10 mouse cellular contexts compared by ENCODE assay signal in the genomic region with DNA sequence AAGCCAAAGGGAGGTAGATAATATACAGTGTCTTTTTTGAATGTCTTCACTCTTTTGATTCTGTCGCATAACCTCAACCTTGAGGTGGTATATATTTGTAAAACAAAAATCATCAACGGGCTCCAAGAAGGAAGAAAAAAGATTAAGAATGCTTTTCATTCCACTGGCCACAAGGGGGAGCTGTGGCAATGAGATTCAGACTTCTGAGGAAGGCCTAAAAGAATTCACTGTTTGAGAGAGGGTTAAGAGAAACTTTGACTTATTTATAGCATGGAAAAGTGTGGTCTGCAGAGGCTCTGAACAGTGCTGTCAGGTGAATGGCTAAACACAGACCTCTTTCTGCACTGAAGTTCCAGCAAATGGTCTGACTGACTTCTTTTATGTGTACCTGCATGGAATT. TPM values are rescaled to one million over a fixed set of nuclear protein-coding genes. Genes with fewer than 3 reads are reported as not detected.
DNase-seq lines count a peak whose midpoint lies in the region; ATAC-seq and TF ChIP-seq lines count a peak whose summit lies in the region.
"Had no signal": no experiment of that assay in that cellular context is flagged by ENCODE, and none has a peak within 500 bp of the region (broad histone marks: within the 10 kb centered on the region; RNA-seq: fewer than 3 reads in every experiment).

No protein-coding gene starts in this region.

- DNase-seq in frontal cortex, postnatal 25 days (ENCODE audit: low spot score in 2 of 2): no peak
- DNase-seq in liver, adult 2 months (ENCODE audit: extremely low read depth, low read depth, low spot score): peak; percentile 31
- DNase-seq in MEL-GATA-1-ER (ENCODE audit: extremely low read depth, low read depth): peak; percentile 29
- peak; percentile 29 for DNase-seq in embryonic facial prominence, embryonic 10.5 days (ENCODE audit: low spot score)
- DNase-seq in lung, postnatal 25 days (ENCODE audit: low spot score): peak; percentile 1
- no peak for DNase-seq in MN1 (ENCODE audit: low spot score)
- DNase-seq: liver, embryonic 13.5 days had no signal

- H3K27me3 ChIP-seq in liver, adult 2 months (ENCODE audit: control insufficient read depth, insufficient read depth, low read length): no peaks in the 10 kb centered on the region
- H3K27me3 ChIP-seq in liver, embryonic 12.5 days (replicated peaks): no peaks in the 10 kb centered on the region
- H3K27me3 ChIP-seq in embryonic facial prominence, embryonic 10.5 days (replicated peaks; ENCODE audit: low read depth, poor library complexity, severe bottlenecking): no peaks in the 10 kb centered on the region
- H3K27me3 ChIP-seq: liver, embryonic 13.5 days had no signal

- H3K4me2 ChIP-seq in liver, embryonic 12.5 days: no peak overlapping the region
- H3K4me2 ChIP-seq: liver, embryonic 13.5 days had no signal

- peak; percentile 32 for ATAC-seq in frontal cortex, adult (ENCODE audit: low TSS enrichment)
- no peak for ATAC-seq in liver, embryonic 12.5 days

- H3K79me2 ChIP-seq in liver, adult 2 months (ENCODE audit: control insufficient read depth, insufficient read depth, low read length): no peaks in the 10 kb centered on the region

- H3K36me3 ChIP-seq in liver, adult 2 months (ENCODE audit: control insufficient read depth, insufficient read depth, low read length): no peaks in the 10 kb centered on the region
- no peaks in the 10 kb centered on the region for H3K36me3 ChIP-seq in liver, embryonic 12.5 days
- H3K36me3 ChIP-seq in embryonic facial prominence, embryonic 10.5 days (replicated peaks): no peaks in the 10 kb centered on the region
- H3K36me3 ChIP-seq: liver, embryonic 13.5 days had no signal

- WGBS in liver, adult 2 months: 20% methylated on average over 2 of the region's 2 CpGs
- 16% methylated on average over 2 of the region's 2 CpGs for WGBS in liver, embryonic 12.5 days (ENCODE audit: insufficient replicate concordance)
- WGBS in embryonic facial prominence, embryonic 10.5 days: 42% methylated on average over 2 of the region's 2 CpGs

- TF ChIP-seq POLR2A in liver, adult 2 months (IDR thresholded peaks at IDR 0.05; ENCODE audit: extremely low read depth, insufficient read depth, low read length): no peak

- no peaks in the 10 kb centered on the region for H3K9me3 ChIP-seq in liver, embryonic 12.5 days (replicated peaks)
- no peaks in the 10 kb centered on the region for H3K9me3 ChIP-seq in embryonic facial prominence, embryonic 10.5 days
- H3K9me3 ChIP-seq: liver, embryonic 13.5 days had no signal

- H3K4me3 ChIP-seq in liver, adult 2 months (ENCODE audit: insufficient read depth, low read depth, low read length): no peak overlapping the region
- no peak overlapping the region for H3K4me3 ChIP-seq in liver, embryonic 12.5 days
- H3K4me3 ChIP-seq in embryonic facial prominence, embryonic 10.5 days: no peak overlapping the region
- H3K4me3 ChIP-seq: liver, embryonic 13.5 days had no signal

- no peak overlapping the region for H3K27ac ChIP-seq in liver, adult 2 months (replicated peaks; ENCODE audit: insufficient read depth, low read depth, low read length)
- H3K27ac ChIP-seq in liver, embryonic 12.5 days: no peak overlapping the region
- H3K27ac ChIP-seq in embryonic facial prominence, embryonic 10.5 days (replicated peaks): no peak overlapping the region
- H3K27ac ChIP-seq: liver, embryonic 13.5 days had no signal

- H3K4me1 ChIP-seq in liver, adult 2 months (ENCODE audit: control insufficient read depth, insufficient read depth, low read length): no peaks in the 10 kb centered on the region
- H3K4me1 ChIP-seq in liver, embryonic 12.5 days: no peaks in the 10 kb centered on the region
- no peaks in the 10 kb centered on the region for H3K4me1 ChIP-seq in embryonic facial prominence, embryonic 10.5 days
- H3K4me1 ChIP-seq: liver, embryonic 13.5 days had no signal

- TF ChIP-seq CTCF in liver, adult 2 months (IDR thresholded peaks at IDR 0.05; ENCODE audit: low read depth, low read length): peak; percentile 44

- no peak overlapping the region for H3K9ac ChIP-seq in liver, adult 2 months (ENCODE audit: low read depth, low read length)
- H3K9ac ChIP-seq in liver, embryonic 12.5 days: no peak overlapping the region
- H3K9ac ChIP-seq: liver, embryonic 13.5 days had no signal

RNA-seq across cellular contexts. Expression of gene 2210010C04Rik, which starts 20.3 kb away (rescaled TPM):
- total RNA-seq in liver, adult 2 months (2014; rRNA removed): 8.5 and 43.8 TPM in 2 replicates
- 0.22 and 0.25 TPM in 2 replicates for polyA plus RNA-seq in liver, adult 2 months (2012; rRNA removed)
- not detected in 2 replicates for polyA plus RNA-seq in liver, embryonic 12.5 days (2016; fragmentation: Nextera tagmentation; extraction: Ambion mirVana)
- not detected in 2 replicates for polyA plus RNA-seq in embryonic facial prominence, embryonic 10.5 days (2016; fragmentation: Nextera tagmentation; extraction: Ambion mirVana)
- polyA plus RNA-seq: liver, embryonic 13.5 days; stomach, embryonic 14.5 days had no signal

RNA-seq across cellular contexts. Expression of gene Gm2663, which starts 56.3 kb away (rescaled TPM):
- total RNA-seq in liver, adult 2 months (2014; rRNA removed): not detected in 2 replicates
- polyA plus RNA-seq in liver, adult 2 months (2012; rRNA removed): not detected in 2 replicates
- not detected in 2 replicates for polyA plus RNA-seq in liver, embryonic 12.5 days (2016; fragmentation: Nextera tagmentation; extraction: Ambion mirVana)
- not detected in 2 replicates for polyA plus RNA-seq in embryonic facial prominence, embryonic 10.5 days (2016; fragmentation: Nextera tagmentation; extraction: Ambion mirVana)
- polyA plus RNA-seq: liver, embryonic 13.5 days; stomach, embryonic 14.5 days had no signal

Comparison
In these comparisons a context has a peak if more than half of its experiments do, and no peak if none do; other contexts are left out.
1. DNase-seq: peak in liver, adult 2 months (single experiment), MEL-GATA-1-ER (single experiment), embryonic facial prominence, embryonic 10.5 days (single experiment) and lung, postnatal 25 days (single experiment); none in frontal cortex, postnatal 25 days (0 of 2) and MN1 (single experiment).